Mouse (Mus musculus) kidney, adult 2 months (tissue): ENCODE measurements around the gene Panx3. TPM values are rescaled to one million over a fixed set of nuclear protein-coding genes. Genes with fewer than 3 reads are reported as not detected.

ENCODE experiments used
- DNase-seq: peaks from one replicate; pipeline ENCODE4 v3.0.0; 2021
- H3K27ac ChIP-seq: fragments of 200-500 bp; 2 replicates; pipeline ENCODE4 v1.5.1; 2012; ENCODE audit warnings: low read depth, low read length, control low read depth, inconsistent platforms; ENCODE audit not compliant: insufficient read depth
- H3K27me3 ChIP-seq: fragments of 200-500 bp; replicated peaks from 2 replicates; pipeline ENCODE4 v1.6.1; 2012; ENCODE audit warnings: mild to moderate bottlenecking, moderate library complexity, low read length, inconsistent platforms; ENCODE audit not compliant: control insufficient read depth, insufficient read depth
- H3K36me3 ChIP-seq: fragments of 200-500 bp; 2 replicates; pipeline ENCODE4 v1.6.1; 2012; ENCODE audit warnings: mild to moderate bottlenecking, moderate library complexity, low read length, inconsistent platforms; ENCODE audit not compliant: control insufficient read depth, insufficient read depth
- H3K4me1 ChIP-seq: fragments of 200-500 bp; 2 replicates; pipeline ENCODE4 v1.6.1; 2011; ENCODE audit warnings: low read length; ENCODE audit not compliant: control insufficient read depth, insufficient read depth
- H3K4me3 ChIP-seq: fragments of 200-500 bp; 2 replicates; pipeline ENCODE4 v1.5.1; 2011; ENCODE audit warnings: mild to moderate bottlenecking, low read depth, low read length, control low read depth; ENCODE audit not compliant: insufficient read depth
- CTCF ChIP-seq: fragments of 200-500 bp; conservative IDR thresholded peaks from 2 replicates; pipeline ENCODE4 v1.5.1; 2011; ENCODE audit warnings: low read depth, mild to moderate bottlenecking, control low read depth, low read length, moderate library complexity, mixed read lengths; ENCODE audit not compliant: insufficient read depth, insufficient read length
- POLR2A ChIP-seq: fragments of 200-500 bp; IDR thresholded peaks from one replicate; pipeline ENCODE4 v1.6.1; 2011; ENCODE audit warnings: low read depth, low read length, control low read depth
- WGBS: fragments of 180-500 bp; shearing (Covaris S2); methylation state at CpG from one replicate; pipeline ENCODE4 v1.1.7; 2018; 5-methylcytosine and 5-hydroxymethylcytosine counted together
- polyA plus RNA-seq: library from polyadenylated mRNA; depleted of rRNA; stranded (reverse); fragments of >200 nt; gene quantifications from 2 replicates; pipeline ENCODE4 v1.2.3, GENCODE M21; 2012

The Panx3 gene
- polyA plus RNA-seq, 1 experiment, result not detected

- 44% methylated on average over 7 of the region's 7 CpGs for WGBS
Observed at GRCm38 (mm10) chr9:37625641-37626040, 43.4 kb downstream of the Panx3 start.

GRCm38 (mm10) chr9:37625129-37625528, 43.9 kb downstream of the Panx3 start:
- H3K27ac ChIP-seq, result no peak overlapping the region
- H3K4me3 ChIP-seq, result no peak overlapping the region
- DNase-seq, result no peak
- WGBS, result 48% methylated on average over 3 of the region's 3 CpGs
- H3K27me3 ChIP-seq, result no peaks in the 10 kb centered on the region
- TF ChIP-seq CTCF, result no peak
- TF ChIP-seq POLR2A, result no peak
- H3K4me1 ChIP-seq, result no peaks in the 10 kb centered on the region
- H3K36me3 ChIP-seq, result peaks cover 2% of the 10 kb centered on the region

More at GRCm38 (mm10) chr9:37625641-37626040, 43.4 kb downstream of the Panx3 start:
- Histone ChIP-seq H3K36me3 (peaks cover 2% of the 10 kb centered on the region), H3K4me1 (no peaks in the 10 kb centered on the region), H3K27me3 (no peaks in the 10 kb centered on the region), H3K4me3 (no peak overlapping the region), H3K27ac (no peak overlapping the region)
- DNase-seq, result peak; percentile 13
- TF ChIP-seq CTCF, result no peak
- TF ChIP-seq POLR2A, result no peak

- Histone ChIP-seq H3K27ac (no peak overlapping the region), H3K4me3 (no peak overlapping the region), H3K4me1 (no peaks in the 10 kb centered on the region), H3K36me3 (peaks cover 2% of the 10 kb centered on the region), H3K27me3 (no peaks in the 10 kb centered on the region)
- WGBS, result 81% methylated on average over 1 of the region's 1 CpGs
- no peak for DNase-seq
- TF ChIP-seq POLR2A (no peak), CTCF (no peak)
Observed at GRCm38 (mm10) chr9:37624502-37624901, 44.5 kb downstream of the Panx3 start.

GRCm38 (mm10) chr9:37623981-37624380, 45.1 kb downstream of the Panx3 start:
- Histone ChIP-seq H3K4me1 (no peaks in the 10 kb centered on the region), H3K27me3 (no peaks in the 10 kb centered on the region), H3K27ac (no peak overlapping the region), H3K36me3 (peaks cover 2% of the 10 kb centered on the region), H3K4me3 (no peak overlapping the region)
- 96% methylated on average over 3 of the region's 3 CpGs for WGBS
- DNase-seq, result no peak
- TF ChIP-seq POLR2A (no peak), CTCF (no peak)

GRCm38 (mm10) chr9:37621290-37621689, 47.7 kb downstream of the Panx3 start:
- no peak overlapping the region for H3K27ac ChIP-seq
- H3K27me3 ChIP-seq, result no peaks in the 10 kb centered on the region
- no peak overlapping the region for H3K4me3 ChIP-seq
- no peak for DNase-seq
- TF ChIP-seq CTCF (no peak), POLR2A (no peak)
- WGBS, result 87% methylated on average over 6 of the region's 6 CpGs
- no peaks in the 10 kb centered on the region for H3K4me1 ChIP-seq
- H3K36me3 ChIP-seq, result peaks cover 2% of the 10 kb centered on the region

- H3K27me3 ChIP-seq, result no peaks in the 10 kb centered on the region
- H3K4me1 ChIP-seq, result 0 out of 2 replicates have a peak, but pooled peaks cover 6% of the 10 kb centered on the region
- H3K27ac ChIP-seq, result no peak overlapping the region
- peak; percentile 53 for TF ChIP-seq CTCF
- TF ChIP-seq POLR2A, result no peak
- H3K36me3 ChIP-seq, result no peaks in the 10 kb centered on the region
- peak; percentile 66 for DNase-seq
- H3K4me3 ChIP-seq, result no peak overlapping the region
- 57% methylated on average over 2 of the region's 2 CpGs for WGBS
Observed at GRCm38 (mm10) chr9:37616770-37617169, 52.3 kb downstream of the Panx3 start.

- Histone ChIP-seq H3K4me1 (0 out of 2 replicates have a peak, but pooled peaks cover 6% of the 10 kb centered on the region), H3K27me3 (no peaks in the 10 kb centered on the region), H3K36me3 (no peaks in the 10 kb centered on the region), H3K4me3 (no peak overlapping the region), H3K27ac (no peak overlapping the region)
- 85% methylated on average over 5 of the region's 5 CpGs for WGBS
- TF ChIP-seq POLR2A (no peak), CTCF (no peak)
- no peak for DNase-seq
Observed at GRCm38 (mm10) chr9:37615220-37615619, 53.8 kb downstream of the Panx3 start.

GRCm38 (mm10) chr9:37614316-37614715, 54.7 kb downstream of the Panx3 start:
- H3K36me3 ChIP-seq, result no peaks in the 10 kb centered on the region

More at GRCm38 (mm10) chr9:37614316-37614715, 54.7 kb downstream of the Panx3 start:
- no peaks in the 10 kb centered on the region for H3K27me3 ChIP-seq
- H3K27ac ChIP-seq, result no peak overlapping the region
- TF ChIP-seq POLR2A (no peak), CTCF (no peak)
- no peak overlapping the region for H3K4me3 ChIP-seq
- 0 out of 2 replicates have a peak, but pooled peaks cover 6% of the 10 kb centered on the region for H3K4me1 ChIP-seq
- DNase-seq, result no peak
